Mouse (Mus musculus) liver, embryonic 13.5 days (tissue): ENCODE measurements around the gene Mef2d. TPM values are rescaled to one million over a fixed set of nuclear protein-coding genes. Genes with fewer than 3 reads are reported as not detected.

Experiments used
- ATAC-seq: fragments of 200-750 bp; cut with Nextera tagmentation; 2 replicates; pipeline ENCODE4 v1.8.0; 2017; ENCODE audit warnings: low read depth, mild to moderate bottlenecking, moderate number of reproducible peaks, moderate library complexity
- DNase-seq: peaks from one replicate; pipeline ENCODE4 v3.0.0; 2022
- H3K27ac ChIP-seq: fragments of 300-500 bp; sonication (generic); 2 replicates; pipeline ENCODE4 v1.5.1; 2015; ENCODE audit warnings: moderate library complexity, mild to moderate bottlenecking, inconsistent platforms
- H3K27me3 ChIP-seq: fragments of 300-500 bp; sonication (generic); 2 replicates; pipeline ENCODE4 v1.6.1; 2015; ENCODE audit warnings: mild to moderate bottlenecking, inconsistent platforms
- H3K36me3 ChIP-seq: fragments of 300-500 bp; sonication (generic); 2 replicates; pipeline ENCODE4 v1.6.1; 2015; ENCODE audit warnings: mild to moderate bottlenecking, inconsistent platforms
- H3K4me1 ChIP-seq: fragments of 300-500 bp; sonication (generic); replicated peaks from 2 replicates; pipeline ENCODE4 v1.6.1; 2015; ENCODE audit warnings: inconsistent platforms
- H3K4me2 ChIP-seq: fragments of 300-500 bp; sonication (generic); 2 replicates; pipeline ENCODE4 v1.6.1; 2015; ENCODE audit warnings: inconsistent platforms, mild to moderate bottlenecking, moderate library complexity
- H3K4me3 ChIP-seq: fragments of 300-500 bp; sonication (generic); replicated peaks from 2 replicates; pipeline ENCODE4 v1.5.1; 2015; ENCODE audit warnings: mild to moderate bottlenecking, inconsistent platforms
- H3K9ac ChIP-seq: fragments of 300-500 bp; sonication (generic); 2 replicates; pipeline ENCODE4 v1.6.1; 2015; ENCODE audit warnings: mild to moderate bottlenecking, inconsistent platforms
- H3K9me3 ChIP-seq: fragments of 300-500 bp; sonication (generic); replicated peaks from 2 replicates; pipeline ENCODE4 v1.6.1; 2016; ENCODE audit warnings: inconsistent platforms
- WGBS: fragments of 180-500 bp; shearing (Covaris S2); methylation state at CpG from one replicate; pipeline ENCODE4 v1.1.7; 2015; ENCODE audit not compliant: insufficient replicate concordance; 5-methylcytosine and 5-hydroxymethylcytosine counted together
- polyA plus RNA-seq: library from polyadenylated mRNA; unstranded; fragments of >200 nt; fragmentation: Nextera tagmentation; extraction: Ambion mirVana; gene quantifications from 2 replicates; pipeline ENCODE4 v1.2.1, GENCODE M21; 2015

Mef2d gene
- polyA plus RNA-seq: 5.5 and 7.5 TPM in 2 replicates

GRCm38 (mm10) chr3:88141787-88142523, at the start of gene Mef2d:
Gene Mef2d (plus strand): TSS chr3:88142372.
- peak within 1 kb of the TSS; percentile 97 for H3K27ac ChIP-seq
- peak within 1 kb of the TSS; percentile 99 for H3K4me2 ChIP-seq
- peak within 1 kb of the TSS; percentile 86 for H3K4me3 ChIP-seq
- peak within 1 kb of the TSS; percentile 90 for H3K9ac ChIP-seq
- peak; percentile 82 for ATAC-seq
- peak; percentile 92 for DNase-seq
- H3K9me3 ChIP-seq: no peaks in the 10 kb centered on the region
- no peaks in the 10 kb centered on the region for H3K27me3 ChIP-seq
- under 1% methylated on average over 51 of the region's 52 CpGs for WGBS
- H3K4me1 ChIP-seq: peaks cover 95% of the 10 kb centered on the region
- 0 out of 2 replicates have a peak, but pooled peaks cover 6% of the 10 kb centered on the region for H3K36me3 ChIP-seq

GRCm38 (mm10) chr3:88094126-88094525, 48.0 kb upstream of the Mef2d start:
- H3K9ac ChIP-seq: no peak overlapping the region
- no peaks in the 10 kb centered on the region for H3K9me3 ChIP-seq
- WGBS: 84% methylated on average over 5 of the region's 5 CpGs
- no peak overlapping the region for H3K4me3 ChIP-seq
- H3K4me1 ChIP-seq: no peaks in the 10 kb centered on the region
- H3K4me2 ChIP-seq: no peak overlapping the region
- no peak overlapping the region for H3K27ac ChIP-seq
- DNase-seq: no peak
- no peaks in the 10 kb centered on the region for H3K27me3 ChIP-seq
- H3K36me3 ChIP-seq: peaks cover 86% of the 10 kb centered on the region
- no peak for ATAC-seq

GRCm38 (mm10) chr3:88097666-88098065, 44.5 kb upstream of the Mef2d start:
- no peak overlapping the region for H3K4me3 ChIP-seq
- no peak overlapping the region for H3K4me2 ChIP-seq
- 62% methylated on average over 6 of the region's 6 CpGs for WGBS
- no peaks in the 10 kb centered on the region for H3K4me1 ChIP-seq
- no peak overlapping the region for H3K9ac ChIP-seq
- DNase-seq (no peak), ATAC-seq (no peak)
- H3K9me3 ChIP-seq: no peaks in the 10 kb centered on the region
- peaks cover 83% of the 10 kb centered on the region for H3K36me3 ChIP-seq
- no peaks in the 10 kb centered on the region for H3K27me3 ChIP-seq
- H3K27ac ChIP-seq: no peak overlapping the region

- no peaks in the 10 kb centered on the region for H3K27me3 ChIP-seq
- H3K4me1 ChIP-seq: no peaks in the 10 kb centered on the region
- H3K9me3 ChIP-seq: no peaks in the 10 kb centered on the region
- H3K9ac ChIP-seq: no peak overlapping the region
- H3K27ac ChIP-seq: no peak overlapping the region
- H3K4me3 ChIP-seq: no peak overlapping the region
- DNase-seq (no peak), ATAC-seq (no peak)
- no peak overlapping the region for H3K4me2 ChIP-seq
- WGBS: 63% methylated on average over 3 of the region's 3 CpGs
- peaks cover 82% of the 10 kb centered on the region for H3K36me3 ChIP-seq
These were observed 41.9 kb upstream of the Mef2d start for GRCm38 (mm10) chr3:88100251-88100650.

GRCm38 (mm10) chr3:88101736-88102135, 40.4 kb upstream of the Mef2d start:
- Histone ChIP-seq H3K9ac (no peak overlapping the region), H3K36me3 (peaks cover 91% of the 10 kb centered on the region), H3K4me1 (no peaks in the 10 kb centered on the region), H3K27ac (no peak overlapping the region), H3K4me3 (no peak overlapping the region), H3K9me3 (no peaks in the 10 kb centered on the region), H3K4me2 (no peak overlapping the region), H3K27me3 (no peaks in the 10 kb centered on the region)
- ATAC-seq (no peak), DNase-seq (no peak)
- WGBS: 81% methylated on average over 7 of the region's 7 CpGs

GRCm38 (mm10) chr3:88102196-88102595, 40.0 kb upstream of the Mef2d start:
- H3K4me2 ChIP-seq: no peak overlapping the region
- H3K9me3 ChIP-seq: no peaks in the 10 kb centered on the region
- H3K36me3 ChIP-seq: peaks cover 91% of the 10 kb centered on the region
- no peak for DNase-seq
- peak overlapping the region; percentile 39; the same call in 1 of the 2 replicates for H3K27ac ChIP-seq
- no peaks in the 10 kb centered on the region for H3K4me1 ChIP-seq
- no peaks in the 10 kb centered on the region for H3K27me3 ChIP-seq
- 71% methylated on average over 6 of the region's 6 CpGs for WGBS
- no peak overlapping the region for H3K9ac ChIP-seq
- no peak overlapping the region for H3K4me3 ChIP-seq
- ATAC-seq: no peak; the same call in 1 of the 2 replicates

- Histone ChIP-seq H3K27me3 (no peaks in the 10 kb centered on the region), H3K27ac (peak overlapping the region; percentile 39; the same call in 1 of the 2 replicates), H3K36me3 (peaks cover 91% of the 10 kb centered on the region), H3K9ac (no peak overlapping the region), H3K4me3 (no peak overlapping the region), H3K4me2 (no peak overlapping the region), H3K4me1 (no peaks in the 10 kb centered on the region), H3K9me3 (no peaks in the 10 kb centered on the region)
- DNase-seq: no peak
- no peak for ATAC-seq
- WGBS: 55% methylated on average over 6 of the region's 6 CpGs
These were observed 39.6 kb upstream of the Mef2d start for GRCm38 (mm10) chr3:88102611-88103010.

GRCm38 (mm10) chr3:88106126-88106525, 36.0 kb upstream of the Mef2d start:
- Histone ChIP-seq H3K36me3 (peaks cover 94% of the 10 kb centered on the region), H3K4me3 (no peak overlapping the region), H3K27me3 (no peaks in the 10 kb centered on the region), H3K4me1 (no peaks in the 10 kb centered on the region), H3K9ac (no peak overlapping the region), H3K4me2 (no peak overlapping the region), H3K9me3 (no peaks in the 10 kb centered on the region), H3K27ac (no peak overlapping the region)
- DNase-seq: no peak
- no peak for ATAC-seq
- WGBS: 85% methylated on average over 4 of the region's 4 CpGs

- WGBS: 87% methylated on average over 6 of the region's 6 CpGs
- Histone ChIP-seq H3K9ac (no peak overlapping the region), H3K4me2 (no peak overlapping the region), H3K27ac (no peak overlapping the region), H3K9me3 (no peaks in the 10 kb centered on the region), H3K4me3 (no peak overlapping the region), H3K36me3 (peaks cover 92% of the 10 kb centered on the region), H3K27me3 (no peaks in the 10 kb centered on the region), H3K4me1 (no peaks in the 10 kb centered on the region)
- DNase-seq (no peak), ATAC-seq (no peak)
These were observed 33.0 kb upstream of the Mef2d start for GRCm38 (mm10) chr3:88109126-88109525.

GRCm38 (mm10) chr3:88114396-88114795, 27.8 kb upstream of the Mef2d start:
- WGBS: 86% methylated on average over 12 of the region's 12 CpGs
- Histone ChIP-seq H3K36me3 (peaks cover 85% of the 10 kb centered on the region), H3K9ac (no peak overlapping the region), H3K27ac (no peak overlapping the region), H3K4me1 (no peaks in the 10 kb centered on the region), H3K4me2 (no peak overlapping the region), H3K4me3 (no peak overlapping the region), H3K27me3 (no peaks in the 10 kb centered on the region), H3K9me3 (no peaks in the 10 kb centered on the region)
- no peak for DNase-seq
- ATAC-seq: no peak

- no peak overlapping the region for H3K4me3 ChIP-seq
These were observed 22.0 kb upstream of the Mef2d start for GRCm38 (mm10) chr3:88120117-88120651.

More at GRCm38 (mm10) chr3:88120117-88120651, 22.0 kb upstream of the Mef2d start:
- DNase-seq (no peak), ATAC-seq (no peak; the same call in 1 of the 2 replicates)
- Histone ChIP-seq H3K27me3 (no peaks in the 10 kb centered on the region), H3K27ac (no peak overlapping the region), H3K36me3 (peaks cover 46% of the 10 kb centered on the region), H3K9me3 (no peaks in the 10 kb centered on the region), H3K4me2 (no peak overlapping the region), H3K9ac (no peak overlapping the region), H3K4me1 (no peaks in the 10 kb centered on the region)
- WGBS: 78% methylated on average over 19 of the region's 19 CpGs
